ENCODE assay signal across 10 mouse cellular contexts in the genomic region with DNA sequence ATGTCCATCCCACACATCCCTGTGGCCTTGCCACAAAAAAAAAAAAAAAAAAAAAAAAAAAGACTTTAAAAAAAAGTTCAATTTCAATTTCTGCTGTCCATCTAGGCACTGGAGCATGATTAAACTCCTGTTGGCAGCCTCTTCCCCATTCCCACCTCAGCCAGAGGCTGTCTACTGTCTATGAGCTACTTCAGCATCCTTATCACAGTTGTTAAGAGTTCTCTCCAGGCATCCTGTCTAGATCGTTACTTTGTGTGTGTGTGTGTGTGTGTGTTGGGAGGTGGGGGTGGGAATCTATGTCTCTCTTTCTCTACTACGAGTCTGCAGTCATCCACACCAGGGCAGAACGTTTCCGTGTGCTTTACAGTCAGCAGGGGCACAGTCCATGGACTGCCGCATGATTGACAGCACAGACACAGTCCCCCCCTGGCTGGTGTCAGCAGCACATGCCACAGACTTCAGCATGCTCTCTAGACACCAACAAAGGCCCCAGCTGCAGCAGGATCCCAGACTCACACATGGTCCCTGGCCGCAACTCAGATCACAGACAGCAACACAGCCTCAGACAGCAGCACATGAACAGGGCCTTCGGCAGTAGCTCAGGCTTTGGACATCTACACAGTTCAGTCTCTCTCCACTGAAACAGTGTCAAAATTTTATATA. TPM values are rescaled to one million over a fixed set of nuclear protein-coding genes. Genes with fewer than 3 reads are reported as not detected.
DNase-seq lines count a peak whose midpoint lies in the region; ATAC-seq and TF ChIP-seq lines count a peak whose summit lies in the region.
"Had no signal": no experiment of that assay in that cellular context is flagged by ENCODE, and none has a peak within 500 bp of the region (broad histone marks: within the 10 kb centered on the region; RNA-seq: fewer than 3 reads in every experiment).

No protein-coding gene starts in this region.

- no peak overlapping the region for H3K4me2 ChIP-seq in liver, embryonic 14.5 days (ENCODE audit: low read depth)
- H3K4me2 ChIP-seq in forebrain, embryonic 12.5 days: no peak overlapping the region
- no peak overlapping the region for H3K4me2 ChIP-seq in hindbrain, postnatal 0 days (ENCODE audit: low read depth, low read length)
- no peak overlapping the region for H3K4me2 ChIP-seq in lung, postnatal 0 days (replicated peaks; ENCODE audit: low read depth, low read length)

- H3K9ac ChIP-seq in liver, embryonic 14.5 days (replicated peaks): no peak overlapping the region
- no peak overlapping the region for H3K9ac ChIP-seq in forebrain, embryonic 12.5 days
- no peak overlapping the region for H3K9ac ChIP-seq in hindbrain, postnatal 0 days (replicated peaks; ENCODE audit: low read length)
- no peak overlapping the region for H3K9ac ChIP-seq in lung, postnatal 0 days (replicated peaks; ENCODE audit: low read depth)

- no peaks in the 10 kb centered on the region for H3K27me3 ChIP-seq in liver, embryonic 14.5 days (ENCODE audit: control insufficient read depth, insufficient read depth, low read length)
- H3K27me3 ChIP-seq in forebrain, embryonic 12.5 days: no peaks in the 10 kb centered on the region
- no peaks in the 10 kb centered on the region for H3K27me3 ChIP-seq in hindbrain, postnatal 0 days (ENCODE audit: insufficient read depth, low read length)
- no peaks in the 10 kb centered on the region for H3K27me3 ChIP-seq in lung, postnatal 0 days (replicated peaks; ENCODE audit: insufficient read depth, low read length)

- no peaks in the 10 kb centered on the region for H3K9me3 ChIP-seq in liver, embryonic 14.5 days (ENCODE audit: control insufficient read depth, low read length)
- H3K9me3 ChIP-seq in forebrain, embryonic 12.5 days: no peaks in the 10 kb centered on the region
- no peaks in the 10 kb centered on the region for H3K9me3 ChIP-seq in hindbrain, postnatal 0 days (ENCODE audit: low read length)
- no peaks in the 10 kb centered on the region for H3K9me3 ChIP-seq in lung, postnatal 0 days (ENCODE audit: low read length)

- H3K4me3 ChIP-seq in liver, embryonic 14.5 days (ENCODE audit: insufficient read depth in 1 of 2, low read depth in 2 of 2, low read length in 2 of 2): no peak overlapping the region
- no peak overlapping the region for H3K4me3 ChIP-seq in forebrain, embryonic 12.5 days (replicated peaks)
- no peak overlapping the region for H3K4me3 ChIP-seq in hindbrain, postnatal 0 days (ENCODE audit: low read length)
- H3K4me3 ChIP-seq in lung, postnatal 0 days (ENCODE audit: low read depth, low read length): no peak overlapping the region
- no peak overlapping the region for H3K4me3 ChIP-seq in gastrocnemius, adult 2 months

- peak; percentile 26; the same call in 1 of the 2 replicates for ATAC-seq in liver, embryonic 14.5 days (ENCODE audit: insufficient read depth)
- ATAC-seq in forebrain, embryonic 12.5 days (ENCODE audit: low FRiP score): peak; percentile 85
- peak; percentile 95 for ATAC-seq in hindbrain, postnatal 0 days
- ATAC-seq in lung, postnatal 0 days: no peak

- intact Hi-C loops in gastrocnemius, adult 2 months (cut with DNase I): no loop called here

- H3K36me3 ChIP-seq in liver, embryonic 14.5 days (replicated peaks; ENCODE audit: control insufficient read depth, insufficient read depth, low read depth): no peaks in the 10 kb centered on the region
- no peaks in the 10 kb centered on the region for H3K36me3 ChIP-seq in forebrain, embryonic 12.5 days (replicated peaks)
- no peaks in the 10 kb centered on the region for H3K36me3 ChIP-seq in hindbrain, postnatal 0 days (ENCODE audit: insufficient read depth, low read length)
- no peaks in the 10 kb centered on the region for H3K36me3 ChIP-seq in lung, postnatal 0 days (ENCODE audit: insufficient read depth, low read length)

- WGBS in liver, embryonic 14.5 days (ENCODE audit: insufficient replicate concordance): 62% methylated on average over 7 of the region's 7 CpGs
- WGBS in forebrain, embryonic 12.5 days: 74% methylated on average over 7 of the region's 7 CpGs
- WGBS in hindbrain, postnatal 0 days: 26% methylated on average over 7 of the region's 7 CpGs
- WGBS in lung, postnatal 0 days: 62% methylated on average over 7 of the region's 7 CpGs

- DNase-seq in liver, embryonic 14.5 days (ENCODE audit: low read depth in 3 of 3, low spot score in 3 of 3): no peak
- DNase-seq in liver: no peak
- DNase-seq in hindbrain, postnatal 0 days (ENCODE audit: low spot score): peak; percentile 52
- DNase-seq in thymus, adult 18-20 months: peak; percentile 75 to 85
- no peak for DNase-seq in kidney, postnatal 4 days
- DNase-seq in lung, postnatal 0 days (ENCODE audit: low spot score): no peak
- no peak for DNase-seq in gastrocnemius, adult 2 months
- DNase-seq: lung, postnatal 14 days had no signal

- no peak for TF ChIP-seq CTCF in liver, embryonic 14.5 days (IDR thresholded peaks at IDR 0.05; ENCODE audit: low read depth)
- TF ChIP-seq CTCF in hindbrain, postnatal 0 days (IDR thresholded peaks at IDR 0.05; ENCODE audit: low read depth): peak; percentile 9; the same call in 1 of the 2 replicates
- TF ChIP-seq CTCF in lung, postnatal 0 days (IDR thresholded peaks at IDR 0.05): no peak
- TF ChIP-seq CTCF in gastrocnemius, adult 2 months (IDR thresholded peaks at IDR 0.05): no peak

- no peaks in the 10 kb centered on the region for H3K4me1 ChIP-seq in liver, embryonic 14.5 days (replicated peaks; ENCODE audit: control insufficient read depth in 2 of 2, insufficient read depth in 2 of 2, low read length in 1 of 2)
- 0 out of 2 replicates have a peak, but pooled peaks cover 5% of the 10 kb centered on the region for H3K4me1 ChIP-seq in forebrain, embryonic 12.5 days
- no peaks in the 10 kb centered on the region for H3K4me1 ChIP-seq in hindbrain, postnatal 0 days (ENCODE audit: insufficient read depth, low read length)
- H3K4me1 ChIP-seq in lung, postnatal 0 days (ENCODE audit: insufficient read depth, low read depth, low read length): no peaks in the 10 kb centered on the region

- no peak overlapping the region for H3K27ac ChIP-seq in liver, embryonic 14.5 days
- 0 out of 2 replicates have a peak overlapping the region, but pooled peaks have one; percentile 1 for H3K27ac ChIP-seq in forebrain, embryonic 12.5 days
- H3K27ac ChIP-seq in hindbrain, postnatal 0 days: no peak overlapping the region
- H3K27ac ChIP-seq in lung, postnatal 0 days (ENCODE audit: low read length): no peak overlapping the region
- H3K27ac ChIP-seq in gastrocnemius, adult 2 months: no peak overlapping the region

- TF ChIP-seq EP300 in liver, embryonic 14.5 days (IDR thresholded peaks at IDR 0.05; ENCODE audit: low read depth): no peak
- no peak for TF ChIP-seq EP300 in lung, postnatal 0 days (IDR thresholded peaks at IDR 0.05)

RNA-seq across cellular contexts. Expression of a gene that starts 16.2 kb away (rescaled TPM):
- 0.11 and 0.17 TPM in 2 replicates for polyA plus RNA-seq in liver, embryonic 14.5 days (2012; rRNA removed)
- polyA plus RNA-seq in liver, embryonic 14.5 days (2014; fragmentation: Nextera tagmentation; extraction: Ambion mirVana): 0.20 and 0.43 TPM in 2 replicates
- polyA plus RNA-seq in forebrain, embryonic 12.5 days (2016; fragmentation: Nextera tagmentation; extraction: Ambion mirVana): not detected in 2 replicates
- 0.07 TPM in 1 of 2 replicates, not detected in the other for total RNA-seq in hindbrain, postnatal 0 days (2014; rRNA removed)
- not detected in 2 replicates for polyA plus RNA-seq in hindbrain, postnatal 0 days (2015; fragmentation: Nextera tagmentation; extraction: Ambion mirVana)
- 0.04 TPM in 1 of 2 replicates, not detected in the other for polyA plus RNA-seq in lung, postnatal 0 days (2015; fragmentation: Nextera tagmentation; extraction: Ambion mirVana)
- not detected for total RNA-seq in gastrocnemius, adult 2 months (2021)
- total RNA-seq: layer of hippocampus, adult 18-20 months had no signal

RNA-seq across cellular contexts. Expression of a gene that starts 40.9 kb away (rescaled TPM):
- 0.17 and 0.19 TPM in 2 replicates for polyA plus RNA-seq in liver, embryonic 14.5 days (2012; rRNA removed)
- polyA plus RNA-seq in liver, embryonic 14.5 days (2014; fragmentation: Nextera tagmentation; extraction: Ambion mirVana): 0.20 and 0.32 TPM in 2 replicates
- polyA plus RNA-seq in forebrain, embryonic 12.5 days (2016; fragmentation: Nextera tagmentation; extraction: Ambion mirVana): 0.04 and 0.14 TPM in 2 replicates
- total RNA-seq in hindbrain, postnatal 0 days (2014; rRNA removed): 0.36 and 0.37 TPM in 2 replicates
- 0.08 and 0.11 TPM in 2 replicates for polyA plus RNA-seq in hindbrain, postnatal 0 days (2015; fragmentation: Nextera tagmentation; extraction: Ambion mirVana)
- polyA plus RNA-seq in lung, postnatal 0 days (2015; fragmentation: Nextera tagmentation; extraction: Ambion mirVana): 0.05 and 0.06 TPM in 2 replicates
- total RNA-seq in gastrocnemius, adult 2 months (2021): not detected

RNA-seq across cellular contexts. Expression of a gene that starts 41.0 kb away (rescaled TPM):
- polyA plus RNA-seq in liver, embryonic 14.5 days (2012; rRNA removed): 4.1 and 4.8 TPM in 2 replicates
- polyA plus RNA-seq in liver, embryonic 14.5 days (2014; fragmentation: Nextera tagmentation; extraction: Ambion mirVana): 20.0 and 21.3 TPM in 2 replicates
- 51.7 and 59.1 TPM in 2 replicates for polyA plus RNA-seq in forebrain, embryonic 12.5 days (2016; fragmentation: Nextera tagmentation; extraction: Ambion mirVana)
- 12.6 and 13.3 TPM in 2 replicates for total RNA-seq in hindbrain, postnatal 0 days (2014; rRNA removed)
- polyA plus RNA-seq in hindbrain, postnatal 0 days (2015; fragmentation: Nextera tagmentation; extraction: Ambion mirVana): 57.3 and 59.3 TPM in 2 replicates
- polyA plus RNA-seq in lung, postnatal 0 days (2015; fragmentation: Nextera tagmentation; extraction: Ambion mirVana): 31.3 and 34.6 TPM in 2 replicates
- total RNA-seq in gastrocnemius, adult 2 months (2021): 10 to 100 TPM; 79.3 to 89.4 TPM

Comparison
In these comparisons a context has a peak if more than half of its experiments do, and no peak if none do; other contexts are left out.
1. DNase-seq: peak in hindbrain, postnatal 0 days (single experiment) and thymus, adult 18-20 months (2 of 2); none in liver, embryonic 14.5 days (0 of 3), liver (single experiment), kidney, postnatal 4 days (0 of 2), lung, postnatal 0 days (single experiment) and gastrocnemius, adult 2 months (single experiment).